Mouse (Mus musculus): ENCODE results near the gene Sh3bp2. TPM values are rescaled to one million over a fixed set of nuclear protein-coding genes. Genes with fewer than 3 reads are reported as not detected.

The Sh3bp2 gene
- total RNA-seq, 2 experiments from 2014 or later: 2.6 to 3.2 TPM

- no peak for DNase-seq
Observed at GRCm38 (mm10) chr5:34526477-34526775, 788 bp downstream of the Sh3bp2 start.

GRCm38 (mm10) chr5:34527352-34527751, 1.7 kb downstream of the Sh3bp2 start:
- DNase-seq: no peak

DNA sequence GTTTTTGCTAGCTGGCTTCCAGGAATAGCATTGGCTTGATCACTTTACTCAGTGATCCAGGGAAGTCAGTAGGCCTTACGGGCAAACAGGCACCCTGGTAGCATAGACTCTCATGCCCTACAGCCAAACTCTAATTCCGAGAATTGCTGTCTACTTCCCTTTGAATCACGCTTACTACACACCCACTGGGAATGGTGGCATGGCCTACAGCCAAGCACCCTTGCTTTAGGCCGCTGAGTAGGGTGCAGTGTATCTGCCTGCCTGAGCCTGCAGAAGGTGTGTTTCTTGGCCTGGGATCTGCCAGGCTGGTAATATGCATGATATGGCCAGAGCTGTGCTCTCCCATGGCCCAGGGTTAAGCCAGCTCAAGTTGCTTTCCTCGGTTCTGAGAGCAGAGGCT, 3.1 kb downstream of the Sh3bp2 start:
- DNase-seq: no peak

DNA sequence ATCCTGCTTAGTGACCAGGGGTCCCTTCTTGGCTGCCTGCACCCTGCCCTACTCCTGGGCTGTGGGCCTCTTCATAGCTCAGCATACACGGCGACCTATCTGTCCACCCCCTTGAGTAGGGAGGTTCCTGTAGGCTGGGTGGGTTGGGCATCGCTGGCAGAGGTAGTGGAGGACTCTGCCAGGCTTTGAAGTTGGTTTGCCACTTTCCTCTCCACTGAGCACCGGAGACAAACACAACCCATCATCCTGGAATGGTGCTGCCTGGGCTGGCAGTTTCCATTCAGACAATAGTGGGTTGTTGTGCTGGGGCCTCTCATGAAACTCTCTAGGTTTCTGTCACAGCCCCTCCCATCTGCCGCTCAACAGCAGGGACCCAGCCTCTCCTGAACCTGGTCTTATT, 4.5 kb downstream of the Sh3bp2 start:
- no peak for DNase-seq

- DNase-seq: no peak
Observed at GRCm38 (mm10) chr5:34530687-34531086, 5.0 kb downstream of the Sh3bp2 start.

- DNase-seq: no peak
Observed at GRCm38 (mm10) chr5:34533066-34533465, 7.4 kb downstream of the Sh3bp2 start.

DNA sequence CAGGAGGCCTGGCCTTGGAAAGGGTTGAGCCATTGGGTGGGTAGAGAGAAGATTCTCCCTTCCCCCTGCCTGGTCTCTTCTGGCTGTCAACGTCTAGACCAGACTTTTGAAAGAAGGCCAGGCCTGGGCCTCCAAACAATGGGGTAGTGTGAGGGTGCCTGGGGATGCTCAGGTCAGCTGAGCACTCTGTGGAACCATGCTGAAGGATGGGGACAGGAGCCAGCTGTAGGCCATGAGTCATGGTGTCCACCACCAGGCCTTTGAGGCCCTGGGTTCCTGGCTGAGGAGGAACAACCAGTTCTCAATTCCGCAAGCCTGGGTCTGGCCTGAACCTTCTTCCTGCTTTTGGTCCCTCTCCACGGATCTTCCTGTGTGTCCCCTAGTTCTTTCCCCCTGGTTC, 8.2 kb downstream of the Sh3bp2 start:
- peak; percentile 36 to 82 for DNase-seq

DNA sequence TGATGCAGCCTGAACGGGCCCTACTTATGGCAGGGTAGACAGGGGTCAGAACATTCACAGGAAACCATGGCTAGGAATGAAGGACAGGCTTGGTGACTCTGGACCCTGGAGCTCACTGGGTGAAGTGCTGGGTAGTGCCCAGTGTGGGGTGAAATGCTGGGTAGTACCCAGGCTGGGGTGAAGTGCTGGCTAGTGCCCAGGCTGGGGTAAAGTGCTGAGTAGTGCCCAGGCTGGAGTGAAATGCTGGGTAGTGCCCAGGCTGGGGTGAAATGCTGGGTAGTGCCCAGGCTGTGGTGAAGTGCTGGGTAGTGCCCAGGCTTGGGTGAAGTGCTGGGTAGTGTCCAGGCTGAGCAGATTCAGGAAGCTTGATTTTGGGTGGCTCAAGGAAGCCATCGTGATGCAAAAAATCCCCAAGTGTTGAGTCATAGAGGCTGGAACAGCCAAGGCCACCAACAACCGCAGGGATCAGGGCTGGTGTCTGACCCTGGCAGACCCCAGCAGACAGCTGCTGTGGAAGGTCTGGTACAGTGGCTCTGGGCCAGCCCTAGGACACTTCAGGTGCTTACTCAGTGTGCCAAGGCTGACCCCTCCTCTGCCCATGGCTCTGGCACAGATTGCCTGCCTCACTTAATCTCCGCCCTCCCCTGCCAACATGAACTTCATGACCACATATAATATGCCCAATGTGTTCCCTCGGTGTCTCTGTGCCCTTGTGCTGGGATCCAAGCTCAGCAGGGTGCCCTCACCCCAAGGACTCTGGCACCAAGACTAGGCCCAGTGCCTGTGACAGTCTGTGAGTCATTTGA, 9.3 kb downstream of the Sh3bp2 start:
- DNase-seq: peak; percentile 28 to 61

- no peak for DNase-seq
Observed at GRCm38 (mm10) chr5:34535831-34536230, 10.2 kb downstream of the Sh3bp2 start.

DNA sequence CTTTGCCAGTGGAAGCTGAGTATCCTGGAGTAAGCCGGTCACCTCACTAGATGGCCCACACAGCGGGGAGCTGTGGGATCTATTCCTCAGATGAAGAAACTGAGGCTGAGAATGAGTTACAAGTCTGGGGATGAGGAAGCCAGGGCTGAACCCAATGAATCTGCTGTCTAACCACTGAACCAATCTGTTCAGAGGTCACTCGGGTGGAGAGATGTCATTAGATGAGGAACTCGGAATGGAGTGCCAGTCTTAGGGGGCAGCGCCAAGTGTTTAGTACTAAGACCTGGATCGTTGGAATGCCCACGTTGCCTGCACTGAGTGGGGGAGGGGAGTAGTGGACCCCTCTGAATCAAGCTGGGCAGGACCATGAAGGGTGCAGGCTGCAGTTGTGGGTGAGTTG, 12.4 kb downstream of the Sh3bp2 start:
- DNase-seq: peak in 1 of 2 experiments; percentile 18

GRCm38 (mm10) chr5:34538527-34538926, 12.9 kb downstream of the Sh3bp2 start:
- DNase-seq: peak; percentile 28 to 37

GRCm38 (mm10) chr5:34539121-34539520, 13.5 kb downstream of the Sh3bp2 start:
- no peak for DNase-seq

DNA sequence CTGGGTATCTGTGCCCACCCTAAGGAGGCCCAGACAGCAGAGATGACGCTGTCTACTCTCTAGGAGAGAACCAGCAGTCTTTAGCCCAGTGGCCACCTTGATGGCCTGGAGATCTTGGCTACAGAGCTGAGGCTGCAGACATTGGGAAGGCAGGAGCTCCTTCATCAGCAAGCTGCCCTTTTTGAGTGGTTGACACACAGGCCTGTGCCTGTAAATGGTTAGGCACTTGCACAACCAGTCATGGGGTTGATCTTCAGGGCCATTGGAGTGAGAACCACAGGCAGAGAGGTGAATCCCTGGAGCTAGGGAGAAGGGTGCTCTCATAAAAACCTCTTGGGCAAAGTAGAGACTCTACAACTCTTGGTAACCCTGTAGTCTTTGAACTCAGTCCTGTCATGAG, 16.5 kb downstream of the Sh3bp2 start:
- DNase-seq: no peak

- peak; percentile 45 to 79 for DNase-seq
Observed at GRCm38 (mm10) chr5:34543114-34543513, 17.5 kb downstream of the Sh3bp2 start.

DNA sequence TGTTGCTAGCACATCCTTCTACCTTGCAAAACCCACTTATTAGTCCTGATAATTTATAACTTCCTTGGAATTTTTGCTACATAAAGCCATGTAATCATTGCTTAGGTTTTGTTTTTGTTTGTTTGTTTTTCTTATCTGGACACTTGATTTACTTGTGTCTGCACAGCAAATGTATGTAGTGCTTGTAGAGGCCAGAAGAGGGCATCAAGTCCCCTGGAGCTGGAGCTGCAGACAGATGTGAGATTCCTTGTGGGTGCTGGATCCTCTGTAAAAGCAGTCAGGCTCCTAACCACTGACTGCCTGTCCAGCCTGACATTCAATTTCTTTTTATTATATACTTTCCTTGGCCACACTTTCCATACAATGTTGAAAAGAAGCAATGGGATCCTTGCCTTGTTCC, 21.8 kb downstream of the Sh3bp2 start:
- DNase-seq: peak in 1 of 2 experiments; percentile 36

GRCm38 (mm10) chr5:34549135-34549482, 23.5 kb downstream of the Sh3bp2 start:
- no peak for DNase-seq

GRCm38 (mm10) chr5:34549483-34550221, 24.0 kb downstream of the Sh3bp2 start:
- DNase-seq: peak; percentile 53 to 54

DNA sequence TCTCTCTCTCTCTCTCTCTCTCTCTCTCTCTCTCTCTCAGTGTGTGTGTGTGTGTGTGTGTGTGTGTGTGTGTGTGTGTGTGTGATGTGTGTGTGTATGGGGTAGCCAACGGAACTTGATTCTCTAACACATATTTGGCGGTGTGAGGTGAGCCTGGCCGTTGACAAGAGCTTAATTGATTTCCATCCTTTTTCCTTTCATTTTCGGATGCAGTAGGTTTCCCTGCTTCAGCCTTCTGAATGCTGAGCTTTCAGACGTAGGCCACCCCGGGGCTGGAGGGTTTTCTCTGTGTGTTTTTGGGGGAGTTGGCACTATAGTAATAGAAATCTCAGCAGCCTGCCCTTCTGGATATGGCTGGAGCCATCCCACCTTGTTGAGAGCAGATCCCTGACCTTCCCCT, 24.6 kb downstream of the Sh3bp2 start:
- no peak for DNase-seq

DNA sequence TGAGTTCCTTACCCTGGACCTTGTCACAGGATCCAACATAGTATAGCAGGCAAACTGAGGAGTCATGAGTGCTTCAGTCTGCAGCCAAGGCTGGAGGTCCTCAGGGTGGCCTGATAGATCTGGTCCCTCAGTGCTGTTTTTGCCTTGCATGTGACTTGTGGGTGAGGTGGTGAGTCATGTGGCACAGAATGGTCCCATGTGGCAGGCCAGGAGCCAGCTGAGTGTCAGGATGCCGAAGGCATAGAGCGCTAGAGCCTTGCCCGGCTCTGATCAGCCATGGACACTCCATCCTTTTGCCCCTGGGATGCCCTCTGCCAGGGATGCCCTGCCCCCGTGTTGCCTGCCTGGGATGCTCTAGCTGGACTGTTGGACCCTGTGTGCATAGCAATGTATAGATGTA, 26.2 kb downstream of the Sh3bp2 start:
- DNase-seq: no peak

GRCm38 (mm10) chr5:34563854-34564253, 38.2 kb downstream of the Sh3bp2 start:
- DNase-seq: no peak

DNA sequence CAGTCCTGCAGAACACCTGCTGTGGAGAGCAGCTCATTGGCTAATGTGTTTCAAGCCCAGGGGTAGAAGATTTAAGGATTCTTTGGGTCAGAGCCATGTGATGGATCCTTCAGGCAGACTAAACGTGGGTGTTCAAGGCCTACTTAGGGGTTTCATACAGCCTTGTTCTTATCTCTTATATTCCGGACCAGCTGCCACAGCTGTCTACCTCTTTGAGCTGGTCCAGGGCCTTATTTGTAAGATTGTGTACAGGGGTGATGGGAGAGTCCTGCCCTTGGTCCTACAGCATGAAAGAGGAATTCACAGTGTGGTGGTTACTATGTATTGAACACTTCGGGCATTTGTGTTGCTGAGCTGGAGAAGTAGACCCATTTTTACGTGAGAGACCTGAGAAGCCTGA, 38.7 kb downstream of the Sh3bp2 start:
- no peak for DNase-seq

- peak; percentile 87 to 90 for DNase-seq
Observed at GRCm38 (mm10) chr5:34565545-34566283, 40.1 kb downstream of the Sh3bp2 start.

GRCm38 (mm10) chr5:34571551-34571950, 45.9 kb downstream of the Sh3bp2 start:
- no peak for DNase-seq

Data from heart, adult 18-20 months (tissue).